13 mouse cellular contexts compared by ENCODE assay signal in the genomic region with DNA sequence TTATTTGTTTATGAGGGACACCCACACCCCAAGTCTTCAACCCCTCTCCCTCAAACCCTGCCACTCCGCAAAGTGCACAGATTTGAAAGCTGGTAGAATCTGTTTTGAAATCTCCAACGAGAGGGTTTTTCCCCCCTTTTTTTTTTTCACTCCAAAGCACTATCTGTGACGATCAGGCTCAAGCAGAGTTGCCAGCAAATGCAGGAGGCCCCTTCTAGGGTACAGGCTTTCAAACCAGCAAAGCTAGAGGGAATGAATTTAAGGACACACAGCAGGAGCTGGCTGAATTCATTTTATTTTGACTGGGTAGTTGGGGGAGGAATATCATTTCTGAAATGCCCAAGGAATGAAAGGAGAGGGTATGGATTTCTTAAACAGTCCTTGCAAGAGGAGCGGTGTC. TPM values are rescaled to one million over a fixed set of nuclear protein-coding genes. Genes with fewer than 3 reads are reported as not detected.
A peak's percentile ranks its signal among the peaks of the same experiment; 100 is the strongest.
DNase-seq lines count a peak whose midpoint lies in the region; ATAC-seq and TF ChIP-seq lines count a peak whose summit lies in the region.
"Had no signal": no experiment of that assay in that cellular context is flagged by ENCODE, and none has a peak within 500 bp of the region (broad histone marks: within the 10 kb centered on the region; RNA-seq: fewer than 3 reads in every experiment).

No protein-coding gene starts in this region.

- H3K9ac ChIP-seq in midbrain, embryonic 11.5 days (ENCODE audit: low read length): no peak overlapping the region
- no peak overlapping the region for H3K9ac ChIP-seq in limb, embryonic 13.5 days
- no peak overlapping the region for H3K9ac ChIP-seq in stomach, postnatal 0 days (ENCODE audit: low read length)
- H3K9ac ChIP-seq in intestine, embryonic 15.5 days: no peak overlapping the region

- no peak overlapping the region; the same call in 1 of the 2 replicates for H3K4me2 ChIP-seq in midbrain, embryonic 11.5 days
- peak overlapping the region; percentile 52 for H3K4me2 ChIP-seq in limb, embryonic 13.5 days (replicated peaks)
- H3K4me2 ChIP-seq in stomach, postnatal 0 days (replicated peaks; ENCODE audit: low read depth): peak overlapping the region; percentile 32
- no peak overlapping the region for H3K4me2 ChIP-seq in intestine, embryonic 15.5 days (replicated peaks)

- ATAC-seq in midbrain, embryonic 11.5 days (ENCODE audit: low FRiP score): no peak
- no peak for ATAC-seq in limb, embryonic 13.5 days (ENCODE audit: low FRiP score, low read depth)
- ATAC-seq in stomach, postnatal 0 days (ENCODE audit: low FRiP score, low TSS enrichment): no peak
- no peak for ATAC-seq in intestine, embryonic 15.5 days
- ATAC-seq: intestine, embryonic 16.5 days had no signal

- H3K27me3 ChIP-seq in midbrain, embryonic 10.5 days (ENCODE audit: low read depth, poor library complexity, severe bottlenecking): peaks cover 13% of the 10 kb centered on the region; the same call in 1 of the 2 replicates
- H3K27me3 ChIP-seq in midbrain, embryonic 11.5 days (ENCODE audit: control insufficient read depth, insufficient read depth, low read length): no peaks in the 10 kb centered on the region
- H3K27me3 ChIP-seq in limb, embryonic 13.5 days: peaks cover 13% of the 10 kb centered on the region
- H3K27me3 ChIP-seq in stomach, postnatal 0 days (ENCODE audit: control insufficient read depth, insufficient read depth, low read length): no peaks in the 10 kb centered on the region
- no peaks in the 10 kb centered on the region for H3K27me3 ChIP-seq in intestine, embryonic 15.5 days (replicated peaks)

- TF ChIP-seq EP300 in stomach, postnatal 0 days (optimal IDR thresholded peaks at IDR 0.05): no peak

- peak; percentile 23 for DNase-seq in embryo, embryonic 11 days
- DNase-seq in embryo, embryonic 10 days (ENCODE audit: low spot score): no peak
- DNase-seq in midbrain, embryonic 10.5 days (ENCODE audit: low spot score): no peak
- DNase-seq in midbrain, embryonic 11.5 days (ENCODE audit: low spot score, missing footprints): no peak
- no peak for DNase-seq in stomach, postnatal 0 days (ENCODE audit: low spot score)
- DNase-seq in cerebellum, adult 11 months: no peak
- DNase-seq: adrenal gland, postnatal 36 days; gastrocnemius, postnatal 10 days; right cerebral cortex, postnatal 14 days had no signal

- no peak overlapping the region for H3K4me3 ChIP-seq in midbrain, embryonic 10.5 days
- no peak overlapping the region for H3K4me3 ChIP-seq in midbrain, embryonic 11.5 days (ENCODE audit: low read depth, low read length)
- H3K4me3 ChIP-seq in limb, embryonic 13.5 days: no peak overlapping the region
- H3K4me3 ChIP-seq in stomach, postnatal 0 days (ENCODE audit: low read depth, low read length): no peak overlapping the region
- no peak overlapping the region for H3K4me3 ChIP-seq in intestine, embryonic 15.5 days (replicated peaks)
- H3K4me3 ChIP-seq: myocyte had no signal

- peaks cover 38% of the 10 kb centered on the region for H3K4me1 ChIP-seq in midbrain, embryonic 10.5 days
- H3K4me1 ChIP-seq in midbrain, embryonic 11.5 days (ENCODE audit: control insufficient read depth, insufficient read depth, low read length): peaks cover 13% of the 10 kb centered on the region
- peaks cover 31% of the 10 kb centered on the region for H3K4me1 ChIP-seq in limb, embryonic 13.5 days
- H3K4me1 ChIP-seq in stomach, postnatal 0 days (replicated peaks; ENCODE audit: control insufficient read depth, insufficient read depth): no peaks in the 10 kb centered on the region
- H3K4me1 ChIP-seq in intestine, embryonic 15.5 days (replicated peaks): no peaks in the 10 kb centered on the region

- 38% methylated on average over 4 of the region's 4 CpGs for WGBS in midbrain, embryonic 10.5 days
- WGBS in midbrain, embryonic 11.5 days: 34% methylated on average over 4 of the region's 4 CpGs
- WGBS in limb, embryonic 13.5 days: 29% methylated on average over 4 of the region's 4 CpGs
- WGBS in stomach, postnatal 0 days: 36% methylated on average over 4 of the region's 4 CpGs
- 40% methylated on average over 4 of the region's 4 CpGs for WGBS in intestine, embryonic 15.5 days

- H3K27ac ChIP-seq in midbrain, embryonic 10.5 days (replicated peaks): peak overlapping the region; percentile 63
- H3K27ac ChIP-seq in midbrain, embryonic 11.5 days (ENCODE audit: low read depth, low read length): no peak overlapping the region
- H3K27ac ChIP-seq in limb, embryonic 13.5 days: no peak overlapping the region; the same call in 1 of the 2 replicates
- no peak overlapping the region for H3K27ac ChIP-seq in stomach, postnatal 0 days (replicated peaks)
- no peak overlapping the region for H3K27ac ChIP-seq in intestine, embryonic 15.5 days

- H3K9me3 ChIP-seq in midbrain, embryonic 10.5 days (replicated peaks): no peaks in the 10 kb centered on the region
- no peaks in the 10 kb centered on the region for H3K9me3 ChIP-seq in midbrain, embryonic 11.5 days (ENCODE audit: control insufficient read depth, low read length)
- no peaks in the 10 kb centered on the region for H3K9me3 ChIP-seq in limb, embryonic 13.5 days
- no peaks in the 10 kb centered on the region for H3K9me3 ChIP-seq in stomach, postnatal 0 days (ENCODE audit: control insufficient read depth, low read length)
- no peaks in the 10 kb centered on the region for H3K9me3 ChIP-seq in intestine, embryonic 15.5 days

- H3K36me3 ChIP-seq in midbrain, embryonic 10.5 days: no peaks in the 10 kb centered on the region
- H3K36me3 ChIP-seq in midbrain, embryonic 11.5 days (ENCODE audit: control insufficient read depth, insufficient read depth, low read length): no peaks in the 10 kb centered on the region
- no peaks in the 10 kb centered on the region for H3K36me3 ChIP-seq in limb, embryonic 13.5 days
- H3K36me3 ChIP-seq in stomach, postnatal 0 days (ENCODE audit: control insufficient read depth, insufficient read depth, low read length): no peaks in the 10 kb centered on the region
- no peaks in the 10 kb centered on the region for H3K36me3 ChIP-seq in intestine, embryonic 15.5 days

- no peak for TF ChIP-seq CTCF in stomach, postnatal 0 days (IDR thresholded peaks at IDR 0.05; ENCODE audit: low read depth)

RNA-seq across cellular contexts. Expression of a gene that starts 19.3 kb away (rescaled TPM):
- 1.1 and 1.6 TPM in 2 replicates for polyA plus RNA-seq in midbrain, embryonic 10.5 days (2016; fragmentation: Nextera tagmentation; extraction: Ambion mirVana)
- polyA plus RNA-seq in midbrain, embryonic 11.5 days (2014; fragmentation: Nextera tagmentation; extraction: Ambion mirVana): 1.9 and 2.6 TPM in 2 replicates
- 1.2 and 1.5 TPM in 2 replicates for polyA plus RNA-seq in limb, embryonic 13.5 days (2015; fragmentation: Nextera tagmentation; extraction: Ambion mirVana)
- polyA plus RNA-seq in stomach, postnatal 0 days (2015; fragmentation: Nextera tagmentation; extraction: Ambion mirVana): 0.81 and 0.97 TPM in 2 replicates
- 0.18 and 0.23 TPM in 2 replicates for polyA plus RNA-seq in intestine, embryonic 15.5 days (2015; fragmentation: Nextera tagmentation; extraction: Ambion mirVana)

Comparison
In these comparisons a context has a peak if more than half of its experiments do, and no peak if none do; other contexts are left out.
1. H3K4me2 ChIP-seq: peak in limb, embryonic 13.5 days (single experiment) and stomach, postnatal 0 days (single experiment); none in midbrain, embryonic 11.5 days (single experiment) and intestine, embryonic 15.5 days (single experiment).